In the genomic region with DNA sequence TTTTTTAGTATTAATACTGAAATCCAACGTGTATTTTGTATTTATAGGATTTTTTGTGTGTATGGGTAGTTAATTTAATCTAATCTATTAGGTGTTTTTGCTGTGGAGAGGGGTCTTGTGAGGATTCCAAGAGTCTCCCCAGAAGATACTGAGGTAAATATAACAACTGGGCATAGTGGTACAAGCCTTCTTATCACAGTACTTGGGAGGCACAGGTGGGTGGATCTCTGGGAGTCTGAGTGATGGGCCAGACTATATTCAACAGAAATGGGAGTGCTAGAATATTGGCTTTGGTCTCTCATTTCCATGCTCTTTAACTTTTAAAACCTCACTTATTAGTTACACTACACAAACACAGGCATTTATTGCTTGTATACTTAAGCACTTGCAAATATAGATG, we compare ENCODE assay signal across 19 mouse cellular contexts. TPM values are rescaled to one million over a fixed set of nuclear protein-coding genes. Genes with fewer than 3 reads are reported as not detected.
"Had no signal": no experiment of that assay in that cellular context is flagged by ENCODE, and none has a peak within 500 bp of the region (broad histone marks: within the 10 kb centered on the region; RNA-seq: fewer than 3 reads in every experiment).

No protein-coding gene starts in this region.

- ATAC-seq: midbrain, embryonic 15.5 days had no signal

- H3K36me3 ChIP-seq: limb, embryonic 15.5 days; midbrain, embryonic 15.5 days; neural tube, embryonic 12.5 days had no signal

- H3K9me3 ChIP-seq: limb, embryonic 15.5 days; megakaryocyte, embryonic 14.5 days; midbrain, embryonic 15.5 days; neural tube, embryonic 12.5 days had no signal

- H3K27ac ChIP-seq: kidney, postnatal 0 days; limb, embryonic 15.5 days; macrophage; midbrain, embryonic 15.5 days; neural tube, embryonic 12.5 days had no signal

- H3K4me1 ChIP-seq: limb, embryonic 15.5 days; midbrain, embryonic 15.5 days; neural tube, embryonic 12.5 days had no signal

- H3K9ac ChIP-seq: limb, embryonic 15.5 days; lung, embryonic 14.5 days; midbrain, embryonic 15.5 days; neural tube, embryonic 12.5 days had no signal

- DNase-seq: kidney, adult 11 months; kidney, adult 9 months; kidney, postnatal 36 days; layer of hippocampus, adult 9-11 months; layer of hippocampus, postnatal 36 days; lung, embryonic 14.5 days; lung, postnatal 14 days; right cerebral cortex, postnatal 14 days; thymus, adult 2 months; thymus, postnatal 25 days had no signal

- H3K4me3 ChIP-seq: limb, embryonic 15.5 days; megakaryocyte, embryonic 14.5 days; midbrain, embryonic 15.5 days; neural tube, embryonic 12.5 days had no signal

- H3K4me2 ChIP-seq: limb, embryonic 15.5 days; lung, embryonic 14.5 days; midbrain, embryonic 11.5 days; midbrain, embryonic 15.5 days; neural tube, embryonic 12.5 days had no signal

- H3K27me3 ChIP-seq: limb, embryonic 15.5 days; midbrain, embryonic 15.5 days; neural tube, embryonic 12.5 days had no signal

RNA-seq across cellular contexts. Expression of gene Klhl35, which starts 35.3 kb away (rescaled TPM):
- total RNA-seq: monocyte, adult 5-6 weeks; neutrophil, adult 5-6 weeks had no signal
- polyA plus RNA-seq: macrophage had no signal
